In the genomic region with DNA sequence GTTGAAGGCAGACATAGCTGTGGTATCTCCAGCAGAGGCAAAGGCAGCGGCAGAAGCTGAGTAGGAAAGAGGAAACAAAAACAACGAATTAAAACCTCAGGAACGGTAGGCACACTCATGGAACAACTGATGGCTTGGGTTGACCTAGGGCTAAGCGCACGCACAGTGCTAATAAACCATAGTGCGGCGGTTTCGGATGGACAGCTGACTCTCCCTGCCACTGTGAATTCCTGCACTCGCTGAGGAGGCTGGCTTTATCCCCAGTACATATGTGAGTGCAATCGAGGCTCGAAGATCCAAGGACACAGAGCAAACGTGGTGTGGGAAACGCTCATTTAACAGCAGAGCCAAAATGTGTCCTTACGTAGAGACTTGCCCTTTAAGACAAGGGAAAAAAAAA, we compare ENCODE assay signal across 18 mouse cellular contexts. TPM values are rescaled to one million over a fixed set of nuclear protein-coding genes. Genes with fewer than 3 reads are reported as not detected.
DNase-seq lines count a peak whose midpoint lies in the region; ATAC-seq and TF ChIP-seq lines count a peak whose summit lies in the region.
"Had no signal": no experiment of that assay in that cellular context is flagged by ENCODE, and none has a peak within 500 bp of the region (broad histone marks: within the 10 kb centered on the region; RNA-seq: fewer than 3 reads in every experiment).

No protein-coding gene starts in this region.

- no peaks in the 10 kb centered on the region for H3K27me3 ChIP-seq in heart, embryonic 12.5 days (replicated peaks)
- 0 out of 2 replicates have a peak, but pooled peaks cover 3% of the 10 kb centered on the region for H3K27me3 ChIP-seq in kidney, embryonic 15.5 days
- no peaks in the 10 kb centered on the region for H3K27me3 ChIP-seq in embryonic facial prominence, embryonic 10.5 days (replicated peaks; ENCODE audit: low read depth, poor library complexity, severe bottlenecking)
- no peaks in the 10 kb centered on the region for H3K27me3 ChIP-seq in stomach, postnatal 0 days (ENCODE audit: control insufficient read depth, insufficient read depth, low read length)
- H3K27me3 ChIP-seq: hindbrain, embryonic 12.5 days had no signal

- no peak for ATAC-seq in heart, embryonic 12.5 days (ENCODE audit: insufficient number of reproducible peaks, low FRiP score)
- ATAC-seq in kidney, embryonic 15.5 days (replicated peaks; ENCODE audit: low FRiP score): no peak
- no peak for ATAC-seq in stomach, postnatal 0 days (ENCODE audit: low FRiP score, low TSS enrichment)
- ATAC-seq: activated CD4-positive, CD25-positive, alpha-beta regulatory T cell, adult 4 months; forebrain, embryonic 14.5 days; hindbrain, embryonic 16.5 days had no signal

- H3K4me3 ChIP-seq in heart, embryonic 12.5 days: no peak overlapping the region
- no peak overlapping the region for H3K4me3 ChIP-seq in kidney, embryonic 15.5 days (replicated peaks)
- no peak overlapping the region for H3K4me3 ChIP-seq in embryonic facial prominence, embryonic 10.5 days
- H3K4me3 ChIP-seq in stomach, postnatal 0 days (ENCODE audit: low read depth, low read length): no peak overlapping the region
- H3K4me3 ChIP-seq: heart, adult 2 months; hindbrain, embryonic 12.5 days had no signal

- H3K4me1 ChIP-seq in heart, embryonic 12.5 days (replicated peaks): peaks cover 46% of the 10 kb centered on the region
- peaks cover 42% of the 10 kb centered on the region for H3K4me1 ChIP-seq in kidney, embryonic 15.5 days
- peaks cover 46% of the 10 kb centered on the region for H3K4me1 ChIP-seq in embryonic facial prominence, embryonic 10.5 days
- no peaks in the 10 kb centered on the region for H3K4me1 ChIP-seq in stomach, postnatal 0 days (replicated peaks; ENCODE audit: control insufficient read depth, insufficient read depth)

- DNase-seq in heart, adult 11 months: peak; percentile 68
- no peak for DNase-seq in kidney, adult 8-10 months
- DNase-seq in embryonic facial prominence, embryonic 10.5 days (ENCODE audit: low spot score): no peak
- DNase-seq in stomach, postnatal 0 days (ENCODE audit: low spot score): peak; percentile 9
- DNase-seq in right cerebral cortex, postnatal 14 days: no peak
- DNase-seq: adrenal gland, postnatal 25 days; cerebellum, adult 18-20 months; cerebellum, adult 9-11 months; cerebellum, postnatal 36 days; gastrocnemius, postnatal 36 days; heart, adult 2 months; heart, postnatal 10 days had no signal

- H3K4me2 ChIP-seq in heart, embryonic 12.5 days: no peak overlapping the region
- H3K4me2 ChIP-seq in kidney, embryonic 15.5 days: no peak overlapping the region
- no peak overlapping the region for H3K4me2 ChIP-seq in stomach, postnatal 0 days (replicated peaks; ENCODE audit: low read depth)
- H3K4me2 ChIP-seq: hindbrain, embryonic 12.5 days had no signal

- 74% methylated on average over 14 of the region's 14 CpGs for WGBS in heart, embryonic 12.5 days
- WGBS in kidney, embryonic 15.5 days: 64% methylated on average over 14 of the region's 14 CpGs
- 79% methylated on average over 14 of the region's 14 CpGs for WGBS in embryonic facial prominence, embryonic 10.5 days
- 77% methylated on average over 14 of the region's 14 CpGs for WGBS in stomach, postnatal 0 days

- peaks cover 16% of the 10 kb centered on the region for H3K36me3 ChIP-seq in heart, embryonic 12.5 days
- H3K36me3 ChIP-seq in kidney, embryonic 15.5 days: no peaks in the 10 kb centered on the region
- no peaks in the 10 kb centered on the region; the same call in 1 of the 2 replicates for H3K36me3 ChIP-seq in embryonic facial prominence, embryonic 10.5 days (replicated peaks)
- no peaks in the 10 kb centered on the region for H3K36me3 ChIP-seq in stomach, postnatal 0 days (ENCODE audit: control insufficient read depth, insufficient read depth, low read length)
- H3K36me3 ChIP-seq: hindbrain, embryonic 12.5 days had no signal

- H3K9ac ChIP-seq in heart, embryonic 12.5 days: no peak overlapping the region
- H3K9ac ChIP-seq in kidney, embryonic 15.5 days: no peak overlapping the region
- no peak overlapping the region for H3K9ac ChIP-seq in stomach, postnatal 0 days (ENCODE audit: low read length)
- H3K9ac ChIP-seq: hindbrain, embryonic 12.5 days had no signal

- no peak for TF ChIP-seq CTCF in stomach, postnatal 0 days (IDR thresholded peaks at IDR 0.05; ENCODE audit: low read depth)

- TF ChIP-seq EP300 in stomach, postnatal 0 days (optimal IDR thresholded peaks at IDR 0.05): no peak

- H3K27ac ChIP-seq in heart, embryonic 12.5 days (ENCODE audit: poor library complexity, severe bottlenecking): no peak overlapping the region
- H3K27ac ChIP-seq in kidney, embryonic 15.5 days: peak overlapping the region; percentile 83; the same call in 1 of the 2 replicates
- peak overlapping the region; percentile 44; the same call in 1 of the 2 replicates for H3K27ac ChIP-seq in embryonic facial prominence, embryonic 10.5 days (replicated peaks)
- no peak overlapping the region for H3K27ac ChIP-seq in stomach, postnatal 0 days (replicated peaks)
- H3K27ac ChIP-seq: heart, adult 2 months; hindbrain, embryonic 12.5 days had no signal

- no peaks in the 10 kb centered on the region for H3K9me3 ChIP-seq in heart, embryonic 12.5 days (replicated peaks)
- H3K9me3 ChIP-seq in kidney, embryonic 15.5 days (replicated peaks): no peaks in the 10 kb centered on the region
- no peaks in the 10 kb centered on the region for H3K9me3 ChIP-seq in embryonic facial prominence, embryonic 10.5 days
- no peaks in the 10 kb centered on the region for H3K9me3 ChIP-seq in stomach, postnatal 0 days (ENCODE audit: control insufficient read depth, low read length)
- H3K9me3 ChIP-seq: hindbrain, embryonic 12.5 days had no signal

RNA-seq across cellular contexts. Expression of gene Msrb3, which starts 27.8 kb away (rescaled TPM):
- 24.1 and 25.9 TPM in 2 replicates for polyA plus RNA-seq in heart, embryonic 12.5 days (2016; fragmentation: Nextera tagmentation; extraction: Ambion mirVana)
- polyA plus RNA-seq in kidney, embryonic 15.5 days (2015; fragmentation: Nextera tagmentation; extraction: Ambion mirVana): 8.5 and 10.3 TPM in 2 replicates
- 3.4 and 3.6 TPM in 2 replicates for polyA plus RNA-seq in embryonic facial prominence, embryonic 10.5 days (2016; fragmentation: Nextera tagmentation; extraction: Ambion mirVana)
- polyA plus RNA-seq in stomach, postnatal 0 days (2015; fragmentation: Nextera tagmentation; extraction: Ambion mirVana): 19.5 and 23.2 TPM in 2 replicates

Comparison
In these comparisons a context has a peak if more than half of its experiments do, and no peak if none do; other contexts are left out.
1. DNase-seq: peak in heart, adult 11 months (single experiment) and stomach, postnatal 0 days (single experiment); none in kidney, adult 8-10 months (0 of 2), embryonic facial prominence, embryonic 10.5 days (single experiment) and right cerebral cortex, postnatal 14 days (single experiment).
2. H3K27ac ChIP-seq: peak in kidney, embryonic 15.5 days (single experiment) and embryonic facial prominence, embryonic 10.5 days (single experiment); none in heart, embryonic 12.5 days (single experiment) and stomach, postnatal 0 days (single experiment).